Mouse (Mus musculus): ENCODE data around the gene Aars.

DNA sequence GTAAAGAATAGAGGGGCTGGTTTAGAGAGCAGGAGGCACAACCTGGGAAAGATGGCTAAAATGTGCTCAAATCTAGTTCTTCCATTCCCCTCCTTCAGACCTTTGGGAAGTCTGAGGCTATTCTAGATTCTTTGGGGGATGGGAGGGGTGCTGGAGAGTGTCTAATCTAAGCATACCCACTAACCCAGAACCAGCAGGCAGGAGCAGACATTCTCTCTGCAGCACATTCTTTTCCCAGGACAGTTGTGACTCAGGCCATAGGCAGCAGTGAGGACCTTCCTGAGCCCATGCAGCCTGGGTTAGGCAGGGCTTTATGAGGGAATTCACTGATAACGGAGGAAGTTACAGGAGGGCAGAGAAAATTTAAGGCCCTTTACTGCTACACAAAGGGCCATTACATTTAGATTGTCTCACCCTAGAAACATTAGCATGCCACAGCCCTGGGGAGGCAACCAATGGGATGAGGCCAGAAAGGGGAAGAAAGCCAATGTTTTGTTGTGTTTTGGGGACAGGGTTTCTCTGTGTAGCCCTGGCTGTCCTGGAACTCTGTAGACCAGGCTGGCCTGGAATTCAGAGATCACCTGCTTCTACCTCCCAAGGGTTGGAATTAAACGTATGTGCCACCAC lies 26.1 kb downstream of the Aars start:
- TF ChIP-seq POLR2A (IDR thresholded peaks at IDR 0.05; ENCODE audit: low read depth, low read length) (no peak), CTCF (IDR thresholded peaks at IDR 0.05; ENCODE audit: borderline replicate concordance, insufficient read depth, low read length) (no peak)
